Mouse (Mus musculus): ENCODE measurements at regions not wholly inside any gene's neighbourhood (a gene's known extent, or its start where the extent isn't known, plus 50 kb on each side); places are given as distances from the start of the nearest gene placed in this dataset.

DNA sequence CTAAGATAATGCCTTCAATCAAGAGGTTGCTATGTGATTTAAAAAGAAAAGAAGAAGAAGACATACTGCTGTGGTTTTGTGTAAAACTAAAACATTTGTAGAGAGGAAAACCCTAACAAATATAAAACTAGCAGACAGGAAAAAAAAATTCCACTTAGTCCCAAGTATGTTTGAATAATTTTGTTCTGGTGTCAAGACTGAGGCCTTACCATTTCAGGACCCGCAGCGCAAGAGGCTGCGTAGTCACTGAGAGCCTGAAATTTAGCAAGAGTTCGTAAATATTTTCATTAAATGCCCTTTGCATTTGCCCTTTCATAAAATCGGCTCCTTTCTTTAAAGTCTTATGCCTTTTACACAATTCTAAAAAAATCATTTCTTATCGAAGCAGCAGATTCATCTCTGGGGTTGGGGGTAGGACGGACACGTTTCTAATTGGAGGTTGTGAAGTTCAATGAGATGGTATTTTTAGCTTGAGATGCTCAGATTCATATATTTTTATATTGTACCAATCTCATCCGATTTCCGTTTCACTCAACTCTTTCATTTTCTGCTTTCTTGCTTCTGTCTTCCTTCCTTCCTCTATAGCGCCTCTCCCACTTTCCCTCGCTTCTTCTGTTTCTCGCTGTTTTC is 222.6 kb downstream of the Mef2c start:
- WGBS: 5% methylated on average over 13 of the region's 13 CpGs
- no peak for DNase-seq (ENCODE audit: low spot score)
- H3K4me2 ChIP-seq (ENCODE audit: low read length): peak overlapping the region; percentile 47
- H3K4me1 ChIP-seq (replicated peaks; ENCODE audit: insufficient read depth, low read length): no peaks in the 10 kb centered on the region; the same call in 1 of the 2 replicates
- no peaks in the 10 kb centered on the region for H3K9me3 ChIP-seq (replicated peaks; ENCODE audit: low read length)
- H3K27ac ChIP-seq: no peak overlapping the region
- no peak for ATAC-seq (replicated peaks; ENCODE audit: low FRiP score, low read depth)
- H3K27me3 ChIP-seq (ENCODE audit: insufficient read depth, low read length): peaks cover 75% of the 10 kb centered on the region
- no peaks in the 10 kb centered on the region for H3K36me3 ChIP-seq (ENCODE audit: insufficient read depth, low read length)
- H3K9ac ChIP-seq (ENCODE audit: low read depth, low read length): no peak overlapping the region
- TF ChIP-seq CTCF (IDR thresholded peaks at IDR 0.05; ENCODE audit: low read depth): no peak
- no peak overlapping the region for H3K4me3 ChIP-seq (replicated peaks; ENCODE audit: low read depth, low read length)

DNA sequence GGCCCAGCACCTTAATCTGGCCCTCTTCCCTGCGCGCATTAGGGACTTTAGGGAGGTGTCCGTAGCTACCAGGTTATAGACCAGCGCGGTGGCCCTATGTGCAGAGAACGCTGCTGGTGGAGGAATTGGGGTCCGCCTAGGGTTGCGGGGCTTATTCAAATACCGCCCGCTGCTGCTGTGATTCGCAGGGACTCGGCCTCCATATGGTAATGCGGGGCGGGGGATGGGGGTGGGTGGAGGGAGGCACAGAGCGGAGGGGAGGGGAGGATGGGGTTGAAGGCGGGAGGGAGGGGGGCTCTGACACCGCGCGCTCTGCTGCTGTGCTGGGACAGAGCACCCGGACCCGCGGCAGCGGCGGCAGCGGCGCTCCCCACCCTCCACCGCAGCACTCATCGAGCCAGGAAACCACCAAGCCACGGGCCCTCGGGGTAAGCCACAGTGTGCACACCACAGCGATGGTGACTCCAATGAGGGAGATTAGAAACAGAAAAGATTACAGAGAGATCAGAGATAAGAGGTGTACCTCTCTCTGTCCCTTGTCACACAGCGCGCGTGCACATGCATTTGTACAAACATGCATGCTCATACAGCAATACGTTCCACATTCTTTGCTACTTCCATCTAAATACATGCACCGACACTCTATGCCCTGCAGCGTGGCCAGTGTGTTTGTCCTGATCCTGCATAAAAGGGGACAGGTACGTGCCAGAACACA is 223.4 kb downstream of the Mef2c start:
- Histone ChIP-seq H3K27me3 (ENCODE audit: insufficient read depth, low read length) (peaks cover 70% of the 10 kb centered on the region), H3K9ac (ENCODE audit: low read depth, low read length) (0 out of 2 replicates have a peak overlapping the region, but pooled peaks have one; percentile 14), H3K4me3 (replicated peaks; ENCODE audit: low read depth, low read length) (peak overlapping the region; percentile 13), H3K9me3 (replicated peaks; ENCODE audit: low read length) (no peaks in the 10 kb centered on the region), H3K36me3 (ENCODE audit: insufficient read depth, low read length) (no peaks in the 10 kb centered on the region), H3K4me2 (ENCODE audit: low read length) (peak overlapping the region; percentile 47), H3K27ac (no peak overlapping the region), H3K4me1 (replicated peaks; ENCODE audit: insufficient read depth, low read length) (no peaks in the 10 kb centered on the region; the same call in 1 of the 2 replicates)
- DNase-seq (ENCODE audit: low spot score): no peak
- no peak for ATAC-seq (replicated peaks; ENCODE audit: low FRiP score, low read depth)
- no peak for TF ChIP-seq CTCF (IDR thresholded peaks at IDR 0.05; ENCODE audit: low read depth)
- WGBS: under 1% methylated on average over 34 of the region's 38 CpGs

DNA sequence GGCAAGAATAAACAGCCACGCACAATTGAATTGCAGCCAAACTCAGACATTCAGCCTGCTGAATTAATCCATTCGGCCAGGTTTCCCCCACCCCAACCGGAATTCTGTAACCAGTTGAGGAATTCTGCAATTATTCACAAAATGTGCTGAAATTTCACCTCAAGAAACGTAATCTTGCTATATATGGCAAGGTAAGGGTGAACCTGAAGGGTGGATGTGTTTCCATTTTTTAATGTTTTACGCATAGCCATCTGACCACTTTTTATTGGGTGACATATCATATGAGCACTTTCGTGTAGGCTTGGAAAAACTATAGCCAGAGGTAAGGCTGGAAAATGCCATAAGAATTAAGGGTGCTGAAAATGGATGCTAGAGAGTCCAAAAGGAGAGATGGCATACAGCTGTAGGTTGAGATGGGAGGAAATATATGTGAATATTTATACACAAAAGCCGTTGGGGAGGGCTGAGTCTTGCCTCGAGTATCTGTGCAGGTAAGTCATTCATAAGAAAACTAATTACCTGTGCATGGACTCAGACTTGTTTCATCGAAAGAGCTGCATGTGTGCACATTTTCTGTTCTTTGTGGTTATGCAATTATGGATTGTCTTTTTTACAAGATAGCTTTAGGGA is 224.0 kb downstream of the Mef2c start:
- Histone ChIP-seq H3K9me3 (replicated peaks; ENCODE audit: low read length) (no peaks in the 10 kb centered on the region), H3K4me1 (replicated peaks; ENCODE audit: insufficient read depth, low read length) (no peaks in the 10 kb centered on the region; the same call in 1 of the 2 replicates), H3K27me3 (ENCODE audit: insufficient read depth, low read length) (peaks cover 68% of the 10 kb centered on the region), H3K36me3 (ENCODE audit: insufficient read depth, low read length) (no peaks in the 10 kb centered on the region), H3K27ac (no peak overlapping the region), H3K9ac (ENCODE audit: low read depth, low read length) (no peak overlapping the region), H3K4me3 (replicated peaks; ENCODE audit: low read depth, low read length) (no peak overlapping the region), H3K4me2 (ENCODE audit: low read length) (peak overlapping the region; percentile 47)
- 12% methylated on average over 9 of the region's 9 CpGs for WGBS
- no peak for DNase-seq (ENCODE audit: low spot score)
- ATAC-seq (replicated peaks; ENCODE audit: low FRiP score, low read depth): no peak
- no peak for TF ChIP-seq CTCF (IDR thresholded peaks at IDR 0.05; ENCODE audit: low read depth)

DNA sequence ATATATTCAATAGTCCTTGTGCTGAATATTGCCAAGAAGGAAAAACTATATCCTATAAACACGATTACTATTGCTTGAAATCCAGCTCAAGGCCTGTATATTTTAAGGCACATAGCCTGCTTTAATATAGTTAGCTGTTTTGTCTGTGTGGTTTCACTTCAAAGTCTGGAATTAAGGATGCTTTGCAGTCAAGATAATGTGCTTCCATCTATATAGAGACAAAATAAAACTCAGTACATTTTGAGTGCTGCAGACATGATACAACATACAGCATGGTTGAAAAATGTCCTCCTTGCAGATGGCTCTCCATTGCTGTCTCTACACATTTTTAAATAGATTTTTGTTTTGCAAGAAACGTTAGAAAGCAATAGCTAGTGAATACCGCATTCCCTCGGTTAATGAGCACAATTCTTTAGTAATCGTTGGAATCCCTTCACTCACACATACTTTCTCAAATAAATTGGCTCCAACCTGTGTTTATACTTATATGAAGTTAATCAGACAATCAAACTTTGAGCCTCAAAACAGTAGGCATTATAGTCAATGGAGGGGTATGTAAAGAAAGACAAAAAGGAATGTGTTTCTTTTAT is 224.7 kb downstream of the Mef2c start:
- Histone ChIP-seq H3K27me3 (ENCODE audit: insufficient read depth, low read length) (peaks cover 67% of the 10 kb centered on the region), H3K4me2 (ENCODE audit: low read length) (peak overlapping the region; percentile 4; the same call in 1 of the 2 replicates), H3K9me3 (replicated peaks; ENCODE audit: low read length) (no peaks in the 10 kb centered on the region), H3K4me1 (replicated peaks; ENCODE audit: insufficient read depth, low read length) (no peaks in the 10 kb centered on the region; the same call in 1 of the 2 replicates), H3K9ac (ENCODE audit: low read depth, low read length) (no peak overlapping the region), H3K4me3 (replicated peaks; ENCODE audit: low read depth, low read length) (no peak overlapping the region), H3K27ac (no peak overlapping the region), H3K36me3 (ENCODE audit: insufficient read depth, low read length) (no peaks in the 10 kb centered on the region)
- TF ChIP-seq CTCF (IDR thresholded peaks at IDR 0.05; ENCODE audit: low read depth): no peak
- ATAC-seq (replicated peaks; ENCODE audit: low FRiP score, low read depth) (no peak), DNase-seq (ENCODE audit: low spot score) (no peak)
- WGBS: 8% methylated on average over 5 of the region's 5 CpGs

DNA sequence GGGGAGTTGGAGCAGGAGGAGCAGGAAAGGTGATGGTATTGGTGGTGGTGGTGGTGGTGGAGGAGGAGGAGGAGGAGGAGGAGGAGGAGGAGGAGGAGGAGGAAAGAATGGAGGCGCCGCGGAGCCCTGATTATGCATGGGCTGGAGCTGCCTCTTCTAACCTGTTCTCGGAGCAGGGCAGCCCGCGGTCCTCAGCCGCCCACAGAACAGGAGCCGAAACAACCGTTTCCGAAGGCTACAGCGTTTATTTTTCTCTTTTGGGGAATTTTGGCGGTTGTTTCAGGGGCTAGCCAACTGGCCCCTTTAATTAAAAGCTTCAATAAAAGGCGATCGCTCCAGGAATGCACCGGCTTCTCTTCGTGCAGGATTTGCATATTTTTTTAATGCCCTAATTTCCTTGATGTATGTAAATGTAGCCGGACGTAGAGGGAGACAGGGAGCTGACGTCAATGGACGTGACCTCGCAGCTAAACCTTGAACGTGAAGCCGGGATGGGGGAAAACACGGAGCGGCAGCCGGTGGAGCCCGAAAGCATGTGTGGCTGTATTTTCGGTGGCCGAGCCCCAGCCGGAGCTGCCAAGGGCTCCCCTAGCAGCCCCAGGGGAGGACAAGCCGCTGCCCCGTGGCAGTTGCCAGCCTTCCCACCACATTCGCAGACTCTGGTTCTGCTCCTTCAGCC is 225.6 kb downstream of the Mef2c start:
- DNase-seq (ENCODE audit: low spot score) (peak; percentile 66), ATAC-seq (replicated peaks; ENCODE audit: low FRiP score, low read depth) (no peak; the same call in 1 of the 2 replicates)
- Histone ChIP-seq H3K9me3 (replicated peaks; ENCODE audit: low read length) (no peaks in the 10 kb centered on the region), H3K4me3 (replicated peaks; ENCODE audit: low read depth, low read length) (peak overlapping the region; percentile 61), H3K27ac (peak overlapping the region; percentile 60; the same call in 1 of the 2 replicates), H3K9ac (ENCODE audit: low read depth, low read length) (0 out of 2 replicates have a peak overlapping the region, but pooled peaks have one; percentile 41), H3K4me1 (replicated peaks; ENCODE audit: insufficient read depth, low read length) (no peaks in the 10 kb centered on the region; the same call in 1 of the 2 replicates), H3K27me3 (ENCODE audit: insufficient read depth, low read length) (peaks cover 61% of the 10 kb centered on the region), H3K4me2 (ENCODE audit: low read length) (peak overlapping the region; percentile 96), H3K36me3 (ENCODE audit: insufficient read depth, low read length) (no peaks in the 10 kb centered on the region)
- under 1% methylated on average over 33 of the region's 33 CpGs for whole genome bisulfite sequencing
- TF ChIP-seq CTCF (IDR thresholded peaks at IDR 0.05; ENCODE audit: low read depth): no peak

Measured in kidney, postnatal 0 days (tissue).